ENCODE assay signal across 17 mouse cellular contexts in genomic region chr17:66498598-66498997, GRCm38 (mm10). TPM values are rescaled to one million over a fixed set of nuclear protein-coding genes. Genes with fewer than 3 reads are reported as not detected.
"Had no signal": no experiment of that assay in that cellular context is flagged by ENCODE, and none has a peak within 500 bp of the region (broad histone marks: within the 10 kb centered on the region; RNA-seq: fewer than 3 reads in every experiment).

No protein-coding gene starts in this region.

- H3K27me3 ChIP-seq: limb, embryonic 13.5 days; liver, embryonic 15.5 days; midbrain, embryonic 12.5 days; midbrain, embryonic 15.5 days; neural tube, embryonic 12.5 days; neural tube, embryonic 15.5 days had no signal

- DNase-seq: kidney, adult 9 months; kidney, postnatal 10 days; layer of hippocampus, adult 9-11 months; lung, adult 2 months; lung, postnatal 14 days; thymus, adult 18-20 months; thymus, postnatal 36 days had no signal

- H3K27ac ChIP-seq: layer of hippocampus, adult 2 months; limb, embryonic 10.5 days; limb, embryonic 13.5 days; liver, embryonic 15.5 days; macrophage; midbrain, embryonic 12.5 days; midbrain, embryonic 15.5 days; neural tube, embryonic 12.5 days; neural tube, embryonic 15.5 days had no signal

- H3K4me1 ChIP-seq: limb, embryonic 10.5 days; limb, embryonic 13.5 days; liver, embryonic 15.5 days; midbrain, embryonic 12.5 days; midbrain, embryonic 15.5 days; neural tube, embryonic 12.5 days; neural tube, embryonic 15.5 days had no signal

- H3K9me3 ChIP-seq: limb, embryonic 10.5 days; limb, embryonic 13.5 days; liver, embryonic 15.5 days; midbrain, embryonic 12.5 days; midbrain, embryonic 15.5 days; neural tube, embryonic 12.5 days; neural tube, embryonic 15.5 days had no signal

- ATAC-seq: intestine, postnatal 0 days; midbrain, embryonic 15.5 days had no signal

- H3K9ac ChIP-seq: limb, embryonic 13.5 days; liver, embryonic 15.5 days; midbrain, embryonic 12.5 days; midbrain, embryonic 15.5 days; neural tube, embryonic 12.5 days; neural tube, embryonic 15.5 days had no signal

- H3K4me3 ChIP-seq: layer of hippocampus, adult 2 months; limb, embryonic 10.5 days; limb, embryonic 13.5 days; liver, embryonic 15.5 days; midbrain, embryonic 12.5 days; midbrain, embryonic 15.5 days; neural tube, embryonic 12.5 days; neural tube, embryonic 15.5 days had no signal

- H3K4me2 ChIP-seq: limb, embryonic 13.5 days; liver, embryonic 15.5 days; midbrain, embryonic 12.5 days; midbrain, embryonic 15.5 days; neural tube, embryonic 12.5 days; neural tube, embryonic 15.5 days had no signal

RNA-seq across cellular contexts. Expression of gene Mtcl1, which starts 49.0 kb away (rescaled TPM):
- polyA plus RNA-seq: macrophage had no signal
